Mouse (Mus musculus) megakaryocyte, embryonic 14.5 days (primary cell): ENCODE measurements at regions not wholly inside any gene's neighbourhood (a gene's known extent, or its start where the extent isn't known, plus 50 kb on each side); places are given as distances from the start of the nearest gene placed in this dataset.

Experiments used
- H3K27me3 ChIP-seq: replicated peaks from 2 replicates; pipeline ENCODE3; 2012; ENCODE audit warnings: inconsistent platforms
- H3K36me3 ChIP-seq: replicated peaks from 2 replicates; pipeline ENCODE3; 2012; ENCODE audit warnings: low read length, inconsistent platforms, mixed read lengths
- H3K4me1 ChIP-seq: 2 replicates; pipeline ENCODE4 v1.6.1; 2012; ENCODE audit warnings: inconsistent platforms
- H3K4me3 ChIP-seq: replicated peaks from 2 replicates; pipeline ENCODE3; 2012; ENCODE audit warnings: moderate library complexity, mild to moderate bottlenecking, inconsistent platforms
- H3K9me3 ChIP-seq: 2 replicates; pipeline ENCODE4 v1.6.1; 2012; ENCODE audit warnings: inconsistent platforms
- FLI1 ChIP-seq: IDR thresholded peaks from 2 replicates; pipeline ENCODE4 v1.6.1; 2012; ENCODE audit warnings: low read length, inconsistent platforms, mixed read lengths
- GATA1 ChIP-seq: IDR thresholded peaks from 3 replicates; pipeline ENCODE4 v1.6.1; 2012; ENCODE audit warnings: mixed read lengths, low read length, inconsistent platforms, borderline replicate concordance

DNA sequence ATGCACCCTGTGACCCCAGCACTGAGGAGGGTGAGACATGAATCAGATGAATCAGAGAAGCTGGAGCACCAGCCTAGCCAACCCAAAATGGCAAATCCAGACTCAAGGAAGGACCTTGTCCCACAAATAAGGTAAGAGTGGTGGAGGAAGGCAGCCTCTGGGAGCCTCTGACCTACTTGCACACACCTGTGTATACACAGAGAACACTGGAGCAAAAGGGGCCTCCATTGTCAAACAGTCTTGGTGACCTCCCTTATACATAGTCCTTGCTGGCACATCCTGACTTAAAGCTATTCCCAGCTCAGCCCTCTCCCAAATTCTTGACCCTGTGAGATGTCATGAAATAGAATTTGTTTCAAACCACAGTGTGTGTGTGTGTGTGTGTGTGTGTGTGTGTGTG is 57.1 kb downstream of the Inhbb start:
- TF ChIP-seq FLI1: no peak
- TF ChIP-seq GATA1: no peak
- no peaks in the 10 kb centered on the region for H3K4me1 ChIP-seq
- no peaks in the 10 kb centered on the region for H3K27me3 ChIP-seq
- H3K9me3 ChIP-seq: peaks cover 25% of the 10 kb centered on the region
- H3K36me3 ChIP-seq: no peaks in the 10 kb centered on the region
- H3K4me3 ChIP-seq: no peak overlapping the region

DNA sequence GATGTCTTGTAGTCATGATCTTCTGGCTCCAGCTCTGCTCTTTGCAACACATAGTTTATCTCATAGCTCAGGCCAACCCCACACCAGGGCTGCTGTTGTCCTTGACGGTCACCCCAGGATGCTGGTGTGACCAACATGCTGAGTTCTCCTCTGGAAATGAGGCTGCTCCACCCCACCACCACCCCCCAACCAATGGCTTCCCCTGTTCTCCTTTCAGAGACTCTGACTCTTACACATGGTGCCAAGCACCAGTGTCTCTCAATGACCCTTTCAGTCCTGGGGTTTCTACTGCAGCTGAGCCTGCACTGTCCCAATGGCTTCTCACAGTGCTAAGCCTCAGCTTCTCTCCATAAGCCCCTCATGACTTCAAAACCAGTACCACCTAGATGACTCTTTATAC is 64.0 kb downstream of the Inhbb start:
- no peaks in the 10 kb centered on the region for H3K36me3 ChIP-seq
- no peak overlapping the region for H3K4me3 ChIP-seq
- H3K27me3 ChIP-seq: no peaks in the 10 kb centered on the region
- TF ChIP-seq GATA1 (no peak), FLI1 (no peak)
- H3K4me1 ChIP-seq: no peaks in the 10 kb centered on the region
- peaks cover 27% of the 10 kb centered on the region for H3K9me3 ChIP-seq

DNA sequence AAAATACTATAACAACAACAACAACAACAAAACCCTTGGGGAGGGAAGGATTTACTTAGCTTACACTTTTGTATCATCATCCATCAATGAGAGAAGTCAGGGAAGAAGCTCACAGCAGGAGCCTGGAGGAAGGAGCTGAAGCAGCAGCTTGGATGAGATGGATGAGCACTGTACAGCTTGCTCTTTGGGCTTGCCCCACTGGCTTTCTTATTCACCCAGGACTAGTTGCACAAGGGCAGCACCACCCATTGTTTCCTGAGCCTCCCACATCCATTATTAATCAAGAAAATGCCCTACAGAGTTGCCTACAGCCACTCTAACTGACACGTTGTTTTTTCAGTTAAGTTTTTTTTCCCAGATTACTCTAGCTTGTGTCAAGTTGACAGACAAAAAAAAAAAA is 65.1 kb downstream of the Inhbb start:
- no peaks in the 10 kb centered on the region for H3K4me1 ChIP-seq
- H3K9me3 ChIP-seq: peaks cover 32% of the 10 kb centered on the region
- no peak for TF ChIP-seq GATA1
- TF ChIP-seq FLI1: no peak
- H3K36me3 ChIP-seq: no peaks in the 10 kb centered on the region
- no peak overlapping the region for H3K4me3 ChIP-seq
- H3K27me3 ChIP-seq: no peaks in the 10 kb centered on the region

DNA sequence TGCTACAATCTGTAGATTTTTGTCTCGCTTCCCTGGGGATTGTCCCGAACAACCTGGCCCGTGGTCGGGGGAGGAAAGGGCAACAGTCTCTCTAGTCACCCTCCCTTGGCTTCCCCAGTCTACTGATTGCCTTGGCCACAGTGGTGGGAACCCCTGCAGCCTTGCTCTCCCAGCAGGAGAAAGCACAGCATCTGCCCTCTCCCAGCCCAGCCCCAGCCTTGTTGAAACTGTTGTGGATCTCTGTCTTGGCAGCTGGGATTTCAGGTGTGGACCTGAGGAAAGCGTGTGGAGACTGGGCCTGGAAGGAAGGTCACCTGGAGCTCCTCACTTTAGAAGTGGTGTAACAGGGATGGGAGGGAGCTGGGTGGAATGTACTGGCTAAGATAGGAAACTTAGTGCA is 66.6 kb downstream of the Inhbb start:
- no peak overlapping the region for H3K4me3 ChIP-seq
- H3K27me3 ChIP-seq: no peaks in the 10 kb centered on the region
- H3K4me1 ChIP-seq: no peaks in the 10 kb centered on the region
- H3K36me3 ChIP-seq: no peaks in the 10 kb centered on the region
- TF ChIP-seq FLI1 (no peak), GATA1 (no peak)
- peaks cover 35% of the 10 kb centered on the region for H3K9me3 ChIP-seq

DNA sequence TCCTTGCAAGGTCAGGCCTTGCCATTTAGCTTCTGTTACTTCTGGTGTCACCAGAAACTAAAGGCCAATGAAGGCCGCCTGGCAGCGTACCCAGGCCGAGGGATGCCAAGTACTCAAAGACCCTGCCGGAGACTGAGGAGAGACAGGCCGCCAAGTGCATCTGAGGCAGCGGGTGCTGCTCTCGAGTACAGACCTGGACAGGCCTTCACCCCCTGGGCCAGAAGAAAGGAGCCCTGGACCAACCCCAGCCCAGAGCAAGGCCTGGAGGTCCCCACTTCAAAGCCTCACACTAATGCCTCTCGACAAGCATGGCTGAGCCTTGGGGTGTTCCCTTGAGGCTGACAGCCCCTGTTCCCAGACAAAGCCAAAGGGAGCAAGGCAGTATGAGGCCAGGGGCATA is 70.5 kb downstream of the Inhbb start:
- H3K4me3 ChIP-seq: no peak overlapping the region
- no peak for TF ChIP-seq FLI1
- TF ChIP-seq GATA1: no peak
- no peaks in the 10 kb centered on the region for H3K4me1 ChIP-seq
- H3K9me3 ChIP-seq: peaks cover 40% of the 10 kb centered on the region
- H3K27me3 ChIP-seq: no peaks in the 10 kb centered on the region
- no peaks in the 10 kb centered on the region for H3K36me3 ChIP-seq

DNA sequence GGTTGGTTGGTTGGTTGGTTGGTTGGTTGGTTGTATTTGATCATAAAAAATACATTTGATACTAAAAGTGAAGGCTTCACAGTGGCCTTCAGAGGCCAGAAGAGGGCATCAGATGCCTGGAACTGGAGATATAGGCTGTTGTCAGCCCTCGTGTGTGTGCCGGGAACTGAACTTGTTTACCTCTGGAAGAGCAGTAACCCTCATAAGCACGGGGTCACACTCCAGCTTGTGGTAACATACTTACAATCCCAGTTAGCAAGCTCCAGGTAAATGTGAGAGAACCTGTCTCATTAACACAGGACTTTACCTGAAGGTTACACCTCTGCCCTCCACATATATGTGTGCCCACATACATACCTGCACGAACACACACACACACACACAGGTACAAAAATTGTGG is 71.2 kb downstream of the Inhbb start:
- Histone ChIP-seq H3K27me3 (no peaks in the 10 kb centered on the region), H3K4me3 (no peak overlapping the region), H3K4me1 (no peaks in the 10 kb centered on the region), H3K36me3 (no peaks in the 10 kb centered on the region), H3K9me3 (peaks cover 39% of the 10 kb centered on the region)
- no peak for TF ChIP-seq FLI1
- TF ChIP-seq GATA1: no peak

DNA sequence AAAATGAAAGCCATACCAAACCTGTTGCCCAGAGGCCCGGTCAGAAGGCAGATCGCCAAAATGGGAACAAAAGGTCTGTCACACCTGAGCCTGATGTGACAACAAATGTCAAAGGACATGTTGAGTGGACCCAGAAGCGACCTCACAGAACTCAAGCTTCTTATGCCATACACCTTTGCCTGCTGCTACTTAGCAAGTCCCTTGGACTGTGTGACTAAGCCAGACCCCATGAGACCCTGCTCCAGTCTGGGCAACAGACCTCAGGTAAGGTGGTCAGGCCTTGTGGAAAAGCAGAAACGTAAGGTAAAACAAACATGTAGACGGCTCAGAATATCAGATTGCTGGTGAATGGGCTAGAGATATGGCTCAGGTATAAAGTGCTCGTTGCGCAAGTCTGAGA is 71.8 kb downstream of the Inhbb start:
- Histone ChIP-seq H3K4me1 (no peaks in the 10 kb centered on the region), H3K27me3 (no peaks in the 10 kb centered on the region), H3K36me3 (no peaks in the 10 kb centered on the region), H3K9me3 (peaks cover 34% of the 10 kb centered on the region), H3K4me3 (no peak overlapping the region)
- TF ChIP-seq GATA1 (no peak), FLI1 (no peak)

DNA sequence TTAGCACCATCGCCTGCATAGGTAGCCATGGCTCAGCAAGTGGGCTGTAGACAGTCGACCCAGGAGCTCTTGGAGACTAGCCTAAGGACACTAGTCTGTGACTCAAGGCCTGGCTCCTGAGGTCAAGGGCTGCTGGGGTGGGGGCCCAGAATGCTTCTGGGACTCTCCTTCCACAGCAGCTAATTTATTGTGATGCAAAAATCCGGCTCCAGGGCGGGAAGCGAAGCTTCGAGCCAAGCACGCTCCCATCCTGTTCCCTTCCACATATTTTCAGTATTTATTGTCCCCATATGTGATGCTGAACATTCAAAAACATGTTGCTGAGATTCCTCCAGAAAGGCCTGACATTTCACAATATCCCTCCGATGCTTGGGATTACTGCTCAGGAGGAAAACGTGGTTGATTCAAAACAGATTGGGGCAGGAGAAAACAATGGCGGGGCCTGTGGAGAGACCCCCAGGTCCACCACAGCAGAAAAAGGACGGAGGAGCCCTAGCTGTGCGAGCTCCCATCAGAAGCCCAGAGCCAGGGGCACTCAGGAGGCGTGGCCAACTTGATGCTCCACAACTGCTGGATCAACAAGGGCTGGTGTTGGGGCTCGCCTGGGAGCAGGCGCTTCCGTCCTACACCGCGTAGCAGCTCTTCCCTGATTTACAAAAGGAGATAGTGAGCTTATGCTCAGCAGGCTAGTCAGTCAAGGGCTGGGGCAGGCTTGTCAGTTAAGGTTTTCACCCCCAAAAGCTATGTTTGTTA is 73.4 kb downstream of the Inhbb start:
- Histone ChIP-seq H3K4me3 (no peak overlapping the region), H3K36me3 (no peaks in the 10 kb centered on the region), H3K27me3 (no peaks in the 10 kb centered on the region), H3K4me1 (no peaks in the 10 kb centered on the region), H3K9me3 (peaks cover 26% of the 10 kb centered on the region)
- TF ChIP-seq GATA1 (no peak), FLI1 (no peak)

DNA sequence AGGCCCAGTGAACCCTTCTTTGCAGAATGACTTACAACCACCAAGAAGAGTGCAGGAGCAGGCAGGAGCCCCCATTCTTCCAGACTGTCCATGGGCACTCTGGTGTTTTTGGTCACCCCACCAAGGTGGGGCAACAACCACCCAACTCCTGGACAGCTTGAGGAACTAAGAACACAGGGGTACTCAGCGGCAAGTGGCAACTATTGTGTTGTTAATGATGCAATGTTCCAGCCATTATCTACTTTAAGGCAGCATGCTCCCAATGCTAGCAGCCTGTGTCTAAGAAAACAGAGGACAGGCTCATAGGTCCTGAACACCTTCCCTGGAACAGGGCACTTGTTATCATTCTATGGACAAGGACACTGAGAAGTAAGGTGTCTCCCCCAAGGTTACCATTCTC is 74.3 kb downstream of the Inhbb start:
- no peaks in the 10 kb centered on the region for H3K4me1 ChIP-seq
- no peaks in the 10 kb centered on the region for H3K27me3 ChIP-seq
- TF ChIP-seq FLI1 (no peak), GATA1 (no peak)
- no peak overlapping the region for H3K4me3 ChIP-seq
- H3K9me3 ChIP-seq: peaks cover 23% of the 10 kb centered on the region
- H3K36me3 ChIP-seq: no peaks in the 10 kb centered on the region

DNA sequence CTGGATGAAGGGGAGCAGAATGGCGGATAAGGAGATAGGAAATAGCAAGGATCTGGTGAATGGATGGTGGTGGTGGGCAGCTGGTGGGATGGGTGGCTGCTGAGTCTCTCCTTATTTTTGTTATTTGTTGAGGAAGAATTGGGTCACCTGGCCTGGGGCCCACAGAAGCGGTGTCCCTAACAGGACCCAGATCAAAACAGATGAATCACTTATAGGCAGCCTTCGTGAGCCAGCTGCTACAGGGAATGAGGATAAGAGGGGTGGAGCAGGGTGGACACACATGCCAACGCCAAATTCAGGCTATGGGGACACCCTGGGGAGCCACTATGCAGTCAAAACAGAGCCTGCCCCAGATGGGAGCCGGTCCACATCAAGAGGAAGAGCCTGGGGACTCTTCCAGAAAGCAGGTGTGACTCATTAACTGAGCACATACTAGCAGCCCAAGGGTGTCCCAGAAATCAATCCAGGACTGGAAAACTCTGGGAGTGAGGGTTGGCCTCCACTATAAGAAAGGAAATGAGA is 75.4 kb downstream of the Inhbb start:
- peaks cover 12% of the 10 kb centered on the region for H3K9me3 ChIP-seq
- no peaks in the 10 kb centered on the region for H3K4me1 ChIP-seq
- H3K4me3 ChIP-seq: no peak overlapping the region
- no peaks in the 10 kb centered on the region for H3K27me3 ChIP-seq
- TF ChIP-seq FLI1: no peak
- TF ChIP-seq GATA1: no peak
- no peaks in the 10 kb centered on the region for H3K36me3 ChIP-seq
